Mouse (Mus musculus) heart, adult 2 months (tissue): Measurements from ENCODE around the gene Cyp46a1.

Experiments
- CTCF ChIP-seq: fragments of 200-600 bp; IDR thresholded peaks from 2 replicates; pipeline ENCODE4 v1.8.1; 2022; ENCODE audit warnings: antibody characterized with exemption, mild to moderate bottlenecking, moderate library complexity
- EP300 ChIP-seq: fragments of 200-500 bp; IDR thresholded peaks from 2 replicates; pipeline ENCODE4 v1.6.1; 2011; ENCODE audit warnings: low read depth, low read length, control low read depth; ENCODE audit not compliant: insufficient read depth
- POLR2A ChIP-seq: fragments of 200-500 bp; IDR thresholded peaks from 2 replicates; pipeline ENCODE4 v1.6.1; 2011; ENCODE audit warnings: mild to moderate bottlenecking, low read depth, low read length, control low read depth; ENCODE audit not compliant: insufficient read depth

- TF ChIP-seq POLR2A (no peak), EP300 (no peak), CTCF (no peak)
Measured at GRCm38 (mm10) chr12:108310041-108310440, 24.1 kb upstream of the Cyp46a1 start.
